Mouse (Mus musculus) cerebellum, adult 18-20 months (tissue): ENCODE measurements around the gene Tmem238l.

ENCODE experiments used
- DNase-seq, 2 experiments: peaks; one replicate each; pipeline ENCODE4 v3.0.0; 2021

The Tmem238l gene

GRCm38 (mm10) chr11:66956303-66956702, at the start of gene Tmem238l:
Tmem238l (plus strand) TSS chr11:66956638.
- DNase-seq: no peak

DNA sequence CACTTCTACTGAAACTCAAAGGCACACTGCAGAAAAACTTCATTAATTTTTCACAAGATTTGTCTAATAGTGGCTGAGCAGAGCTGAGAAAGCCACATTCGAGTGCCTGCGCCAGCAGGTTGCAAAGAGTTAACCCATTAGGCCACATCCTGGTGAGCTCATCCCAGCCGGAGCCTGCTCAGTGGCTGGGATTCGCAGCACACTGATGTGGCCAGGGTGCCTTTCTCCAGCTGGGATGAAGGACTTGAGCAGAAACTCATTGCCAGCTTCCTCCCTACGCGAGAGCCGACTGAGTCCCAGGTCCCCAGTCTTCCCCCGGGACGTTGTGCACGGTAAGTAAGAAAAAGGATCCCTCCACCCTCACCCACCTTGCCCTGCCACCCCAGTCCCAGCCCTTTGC, 44.6 kb upstream of the Tmem238l start, which contains the start of gene Pirt:
Gene Pirt (plus strand): TSS at position 171 of the 400 bp plus-strand sequence.
- no peak for DNase-seq

DNA sequence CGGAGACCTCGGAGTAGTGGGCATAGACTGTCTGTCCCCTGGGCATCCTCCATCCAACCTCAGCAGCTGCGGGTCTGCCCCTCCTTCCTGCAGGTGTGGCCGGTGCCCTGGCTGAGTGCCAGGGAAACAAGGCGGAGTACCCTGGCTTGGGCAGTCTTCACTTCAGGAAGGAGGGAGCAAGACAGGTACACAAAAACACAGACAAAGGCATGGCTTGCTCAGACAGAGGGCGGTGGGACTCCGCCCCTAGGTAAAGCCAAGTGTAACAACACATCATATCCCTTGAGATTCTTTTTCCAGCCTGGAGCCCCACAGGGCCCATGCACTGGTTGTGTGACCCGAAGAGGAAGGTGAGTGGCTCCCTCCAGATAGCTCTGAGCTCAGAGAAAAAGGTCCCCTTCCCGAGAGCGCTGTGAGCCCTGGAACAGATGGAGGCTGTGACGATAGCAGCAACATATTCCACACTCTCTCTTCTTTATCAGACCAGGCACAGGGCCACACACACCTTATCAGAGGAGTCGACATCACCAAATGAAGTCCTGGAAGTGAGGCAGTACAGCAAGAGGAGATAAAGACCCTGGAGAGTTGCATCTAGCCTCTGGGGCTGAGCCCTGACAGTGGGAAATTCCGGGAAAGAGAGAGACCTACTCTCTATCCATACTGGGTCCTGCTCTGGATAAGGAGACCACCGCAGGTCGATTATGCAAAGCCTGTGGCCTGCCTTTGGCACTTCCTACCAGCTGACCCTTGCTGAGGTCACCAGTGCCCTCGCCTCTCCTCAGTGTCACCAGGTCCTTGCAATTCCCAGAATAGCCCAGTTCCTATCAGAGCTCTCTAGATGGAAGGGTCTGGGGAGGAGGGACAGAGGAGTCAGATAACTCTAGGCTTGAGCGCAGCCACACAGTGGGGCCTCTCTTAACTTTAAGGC, 43.6 kb upstream of the Tmem238l start:
- DNase-seq: no peak

- peak; percentile 46 to 60 for DNase-seq
These were observed 42.2 kb upstream of the Tmem238l start for GRCm38 (mm10) chr11:66914249-66914648.

GRCm38 (mm10) chr11:66920012-66920411, 36.4 kb upstream of the Tmem238l start:
- no peak for DNase-seq

GRCm38 (mm10) chr11:66924095-66924823, 32.2 kb upstream of the Tmem238l start:
- no peak for DNase-seq

GRCm38 (mm10) chr11:66928311-66928710, 28.1 kb upstream of the Tmem238l start:
- DNase-seq: no peak

DNA sequence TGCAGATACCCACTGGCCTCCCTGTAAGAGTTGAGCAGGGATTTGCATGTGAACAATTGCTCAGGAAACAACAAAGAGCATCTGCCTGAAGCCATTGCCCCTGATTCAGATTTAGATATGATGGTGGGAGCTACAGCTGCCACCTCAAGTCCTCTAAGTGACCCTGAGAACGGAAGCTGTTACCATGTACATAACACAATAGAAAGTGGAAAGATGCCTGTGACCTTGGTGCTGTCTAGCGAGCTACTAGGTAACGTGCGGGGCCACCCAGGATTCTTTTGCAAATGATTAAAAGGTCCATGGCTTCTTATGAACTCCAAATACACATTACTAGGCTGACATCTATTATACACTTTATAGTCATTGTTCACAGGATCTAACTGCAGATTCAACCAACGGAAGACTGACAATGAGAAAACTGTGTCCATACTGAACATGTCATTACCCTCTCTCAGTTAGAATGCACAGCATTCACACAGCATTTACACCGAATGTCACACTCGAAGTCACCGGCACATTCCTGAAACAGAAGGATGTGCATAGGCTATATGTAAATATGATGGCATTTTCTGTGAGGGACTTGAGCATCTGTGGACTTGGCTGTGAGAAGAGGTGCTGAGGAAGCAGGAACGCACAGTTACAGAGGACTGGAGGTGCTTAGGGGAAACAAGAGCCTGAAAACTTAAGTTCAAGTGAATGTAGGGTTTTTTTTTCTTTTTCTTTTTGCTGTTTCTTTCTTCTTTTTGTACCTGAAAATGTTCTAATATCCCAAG, 23.4 kb upstream of the Tmem238l start:
- no peak for DNase-seq

- DNase-seq: no peak
These were observed 21.8 kb upstream of the Tmem238l start for GRCm38 (mm10) chr11:66934428-66935173.

- DNase-seq: no peak
These were observed 14.4 kb upstream of the Tmem238l start for GRCm38 (mm10) chr11:66942011-66942410.

GRCm38 (mm10) chr11:66945224-66945767, 11.1 kb upstream of the Tmem238l start:
- no peak for DNase-seq

DNA sequence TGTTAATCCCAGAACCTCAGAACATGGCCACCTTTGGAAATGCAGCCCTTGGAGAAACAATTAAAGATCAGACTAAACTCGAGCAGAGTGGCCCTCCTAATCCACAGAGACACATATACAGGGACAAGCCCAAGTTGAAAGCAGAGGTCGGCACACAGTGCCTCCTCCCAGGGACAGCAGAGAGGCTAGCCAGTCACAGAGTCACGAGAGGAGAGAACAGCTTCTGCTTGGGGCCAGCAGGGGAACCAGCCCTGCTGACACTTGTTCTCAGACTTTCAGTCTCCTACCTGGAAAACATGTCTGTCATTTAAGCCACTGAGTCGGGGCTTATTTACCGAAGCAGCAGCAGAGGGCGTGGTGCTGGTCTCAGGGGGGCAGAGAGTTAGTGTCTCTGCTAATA, 9.9 kb upstream of the Tmem238l start:
- no peak for DNase-seq

GRCm38 (mm10) chr11:66946922-66947321, 9.5 kb upstream of the Tmem238l start:
- DNase-seq: no peak

GRCm38 (mm10) chr11:66960797-66961196, 4.4 kb downstream of the Tmem238l start:
- no peak for DNase-seq

DNA sequence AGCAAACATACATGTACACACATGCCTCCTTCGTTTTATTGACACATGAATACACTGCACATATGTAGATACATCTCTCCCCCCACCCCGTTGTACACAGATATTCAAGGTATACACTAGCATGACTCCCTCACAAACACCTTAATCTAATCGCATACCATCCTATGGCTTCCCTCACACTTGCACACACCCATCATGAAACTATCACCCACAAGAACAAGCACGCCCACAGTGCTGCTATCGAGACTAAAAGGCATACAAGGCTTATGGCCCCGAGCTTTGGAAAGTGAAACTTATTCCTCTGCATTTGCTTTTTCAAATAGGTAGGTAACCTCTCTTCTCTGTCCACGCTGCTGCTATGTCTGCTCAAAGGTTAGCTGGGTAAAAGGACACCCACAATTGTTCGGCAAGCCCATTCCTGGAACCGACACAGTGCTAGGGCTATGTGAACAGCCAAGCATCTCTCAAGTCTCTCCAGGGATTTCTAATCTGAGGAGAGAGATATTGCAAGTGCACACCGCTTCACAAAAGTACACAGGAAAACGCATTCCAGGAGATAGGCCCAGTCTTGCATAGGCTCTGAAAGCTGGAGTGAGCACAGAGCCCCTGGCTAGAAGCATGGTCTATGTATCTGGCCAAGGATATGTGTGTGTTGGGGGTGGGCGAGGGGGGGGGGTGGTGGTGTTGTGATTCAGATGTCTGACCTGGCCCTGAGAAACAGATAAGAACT, 5.2 kb downstream of the Tmem238l start:
- DNase-seq: no peak

DNA sequence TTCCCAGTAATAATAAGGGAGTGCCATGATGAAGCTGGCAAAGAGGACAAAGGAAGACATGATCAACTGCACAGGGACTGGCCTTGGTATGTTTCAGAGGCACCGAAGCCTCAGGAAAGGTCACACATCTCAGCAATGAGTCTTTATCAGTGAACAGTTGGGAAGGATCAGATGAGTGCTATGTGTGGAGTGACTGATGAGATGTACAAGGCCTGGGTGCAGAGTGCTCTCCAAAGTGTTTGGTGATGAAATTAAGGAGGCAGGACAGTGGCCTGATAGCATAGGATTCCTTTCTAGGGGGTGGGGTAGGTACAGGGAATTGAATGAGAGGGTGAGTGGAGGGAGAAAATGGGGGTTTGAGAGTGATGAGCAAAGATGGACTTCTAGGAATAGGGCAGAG, 7.0 kb downstream of the Tmem238l start:
- no peak for DNase-seq

DNA sequence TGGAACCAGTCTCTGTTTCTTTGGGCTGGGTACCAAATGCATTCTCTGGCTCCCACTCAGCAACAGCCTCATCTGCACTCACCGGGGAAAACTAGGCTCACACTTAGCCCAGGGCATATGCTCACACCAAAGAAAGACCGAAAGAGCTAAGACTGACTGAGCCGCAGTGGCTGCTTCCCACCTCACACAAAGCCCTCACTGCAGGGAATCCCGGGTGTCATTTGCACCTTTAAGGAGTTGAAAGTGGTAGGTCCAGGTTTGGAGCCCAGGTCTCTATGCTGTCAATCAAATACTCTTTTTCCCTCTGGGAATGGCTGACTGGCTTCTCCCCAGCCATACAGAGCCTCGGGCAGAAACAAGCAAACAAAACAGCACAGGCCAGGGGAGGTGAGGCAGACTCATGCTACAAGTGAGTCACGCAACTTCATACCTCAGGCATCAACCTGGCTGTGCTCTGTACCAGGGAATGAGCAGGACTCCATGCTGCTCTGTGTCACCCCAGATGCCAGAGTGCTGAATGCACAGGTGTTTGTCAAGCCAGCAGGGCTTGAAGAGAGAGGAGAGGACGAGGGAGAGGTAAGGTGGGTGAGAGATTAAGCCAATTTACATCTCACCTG, 10.2 kb downstream of the Tmem238l start:
- DNase-seq: no peak

GRCm38 (mm10) chr11:66968575-66968974, 12.1 kb downstream of the Tmem238l start:
- DNase-seq: no peak

DNA sequence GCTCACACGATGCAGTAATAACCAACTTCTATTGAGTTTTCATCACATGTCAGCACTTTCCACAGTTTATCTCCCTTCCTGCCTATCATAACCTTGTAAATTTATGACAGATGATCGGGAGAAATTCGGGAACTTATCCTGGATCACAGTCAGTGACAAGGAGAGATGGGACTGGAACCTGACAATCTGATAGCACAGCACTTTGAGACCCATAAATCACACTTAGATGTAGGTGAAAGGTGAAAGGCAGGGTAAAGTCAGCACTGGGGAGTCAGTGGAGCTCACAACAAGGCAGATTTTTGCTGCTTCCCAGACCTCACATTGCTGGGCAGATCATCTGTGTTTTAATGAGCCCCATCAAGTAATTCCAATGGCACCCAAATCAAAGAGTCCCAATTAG, 17.1 kb downstream of the Tmem238l start:
- DNase-seq: no peak

DNA sequence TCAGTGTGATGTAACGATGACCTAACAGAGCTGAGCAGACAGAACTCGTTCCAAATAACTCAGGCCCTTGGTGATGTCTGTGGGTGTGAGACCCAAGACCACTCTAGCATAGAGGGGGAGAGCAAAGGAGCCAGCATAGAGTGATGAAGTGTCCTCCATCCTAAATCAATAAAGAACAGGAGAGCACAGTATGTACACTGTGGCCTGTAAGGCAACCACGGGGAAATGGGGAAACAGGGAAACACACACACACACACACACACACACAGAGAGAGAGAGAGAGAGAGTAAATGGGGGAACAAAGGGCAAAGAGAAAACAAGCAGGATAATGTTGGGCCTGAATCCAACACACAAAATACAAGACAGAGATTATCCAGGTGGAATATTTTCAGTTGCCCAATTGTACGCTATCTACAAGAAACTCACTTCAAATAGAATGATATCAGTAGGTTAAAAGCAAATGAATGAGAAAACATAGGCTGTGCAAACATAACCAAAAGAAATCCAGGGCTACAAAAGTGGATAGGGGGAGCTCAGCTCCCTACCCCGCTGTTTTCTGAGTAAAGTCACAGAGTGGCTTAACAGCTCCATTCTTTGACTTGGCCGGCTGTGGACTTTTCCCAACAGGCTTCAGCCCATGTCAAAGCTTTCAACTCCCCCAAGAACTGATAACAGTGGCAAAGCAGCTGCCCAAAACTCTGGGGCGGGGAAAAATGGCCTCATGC, 19.3 kb downstream of the Tmem238l start:
- DNase-seq: no peak
